Mouse (Mus musculus): Measurements from ENCODE around the gene Tubgcp6. TPM values are rescaled to one million over a fixed set of nuclear protein-coding genes. Genes with fewer than 3 reads are reported as not detected.
A peak's percentile ranks its signal among the peaks of the same experiment; 100 is the strongest.

Tubgcp6 gene
- total RNA-seq (2021): 10 to 100 TPM; 29.6 to 30.6 TPM

- intact Hi-C loops (cut with DNase I): loop anchor here (2.0 to 5.0 kb wide), 2 partner anchors 44 to 74 kb away; partner anchors contain the start of gene Dennd6b
Observed at GRCm38 (mm10) chr15:89122649-89123366, at the start of gene Tubgcp6. TSS of gene Tubgcp6 (minus strand) at chr15:89123112.

GRCm38 (mm10) chr15:89172276-89172935 is 49.5 kb upstream of the Tubgcp6 start:
- DNase-seq (ENCODE audit: low spot score in 2 of 2): no peak
- intact Hi-C loops (cut with DNase I): no loop called here

More at GRCm38 (mm10) chr15:89122649-89123366, at the start of gene Tubgcp6:
- peak; percentile 96 for DNase-seq (ENCODE audit: low spot score in 2 of 2)

GRCm38 (mm10) chr15:89171526-89172051 is 48.7 kb upstream of the Tubgcp6 start:
- intact Hi-C loops (cut with DNase I): no loop called here
- DNase-seq (ENCODE audit: low spot score in 2 of 2): no peak

GRCm38 (mm10) chr15:89170102-89170501 is 47.2 kb upstream of the Tubgcp6 start:
- intact Hi-C loops (cut with DNase I): no loop called here
- DNase-seq (ENCODE audit: low spot score in 2 of 2): no peak

GRCm38 (mm10) chr15:89169431-89169830 is 46.5 kb upstream of the Tubgcp6 start:
- intact Hi-C loops (cut with DNase I): loop anchor here (5.0 kb wide), 1 partner anchor 47 kb away; the partner anchor contains the start of gene Tubgcp6
- DNase-seq (ENCODE audit: low spot score in 2 of 2): peak; percentile 80 to 83

GRCm38 (mm10) chr15:89168922-89169321 is 46.0 kb upstream of the Tubgcp6 start:
- intact Hi-C loops (cut with DNase I): loop anchor here (5.0 kb wide), 1 partner anchor 47 kb away; the partner anchor contains the start of gene Tubgcp6
- DNase-seq (ENCODE audit: low spot score in 2 of 2): no peak

GRCm38 (mm10) chr15:89165478-89165877 is 42.6 kb upstream of the Tubgcp6 start:
- intact Hi-C loops (cut with DNase I): loop anchor here (5.0 kb wide), 1 partner anchor 43 kb away; the partner anchor contains the start of gene Tubgcp6
- DNase-seq (ENCODE audit: low spot score in 2 of 2): no peak

GRCm38 (mm10) chr15:89161397-89161796 is 38.5 kb upstream of the Tubgcp6 start:
- intact Hi-C loops (cut with DNase I): no loop called here

GRCm38 (mm10) chr15:89158516-89158915 is 35.6 kb upstream of the Tubgcp6 start:
- intact Hi-C loops (cut with DNase I): no loop called here
- no peak for DNase-seq (ENCODE audit: low spot score in 2 of 2)

More at GRCm38 (mm10) chr15:89161397-89161796, 38.5 kb upstream of the Tubgcp6 start:
- no peak for DNase-seq (ENCODE audit: low spot score in 2 of 2)

- peak in 1 of 2 experiments; percentile 47 for DNase-seq (ENCODE audit: low spot score in 2 of 2)
- intact Hi-C loops (cut with DNase I): no loop called here
Observed at GRCm38 (mm10) chr15:89157954-89158353, 35.0 kb upstream of the Tubgcp6 start.

GRCm38 (mm10) chr15:89152312-89152711 is 29.4 kb upstream of the Tubgcp6 start:
- intact Hi-C loops (cut with DNase I): no loop called here
- no peak for DNase-seq (ENCODE audit: low spot score in 2 of 2)

GRCm38 (mm10) chr15:89150041-89150390 is 27.1 kb upstream of the Tubgcp6 start:
- intact Hi-C loops (cut with DNase I): no loop called here
- no peak for DNase-seq (ENCODE audit: low spot score in 2 of 2)

GRCm38 (mm10) chr15:89149271-89150040 is 26.5 kb upstream of the Tubgcp6 start, which contains the start of gene Mapk11:
TSS of gene Mapk11 (minus strand) at chr15:89149628.
- intact Hi-C loops (cut with DNase I): no loop called here
- DNase-seq (ENCODE audit: low spot score in 2 of 2): peak in 1 of 2 experiments; percentile 65

- intact Hi-C loops (cut with DNase I): no loop called here
- peak in 1 of 2 experiments; percentile 49 for DNase-seq (ENCODE audit: low spot score in 2 of 2)
Observed at GRCm38 (mm10) chr15:89148496-89149270, 25.8 kb upstream of the Tubgcp6 start.

GRCm38 (mm10) chr15:89147895-89148294 is 25.0 kb upstream of the Tubgcp6 start:
- intact Hi-C loops (cut with DNase I): no loop called here
- no peak for DNase-seq (ENCODE audit: low spot score in 2 of 2)

- DNase-seq (ENCODE audit: low spot score in 2 of 2): no peak
- intact Hi-C loops (cut with DNase I): no loop called here
Observed at GRCm38 (mm10) chr15:89147456-89147855, 24.5 kb upstream of the Tubgcp6 start.

GRCm38 (mm10) chr15:89147024-89147423 is 24.1 kb upstream of the Tubgcp6 start:
- intact Hi-C loops (cut with DNase I): no loop called here
- peak in 1 of 2 experiments; percentile 73 for DNase-seq (ENCODE audit: low spot score in 2 of 2)

- intact Hi-C loops (cut with DNase I): no loop called here
- peak; percentile 75 to 84 for DNase-seq (ENCODE audit: low spot score in 2 of 2)
Observed at GRCm38 (mm10) chr15:89146537-89146936, 23.6 kb upstream of the Tubgcp6 start.

GRCm38 (mm10) chr15:89145813-89146350 is 23.0 kb upstream of the Tubgcp6 start:
- no peak for DNase-seq (ENCODE audit: low spot score in 2 of 2)
- intact Hi-C loops (cut with DNase I): no loop called here

Measured in left cerebral cortex, postnatal 36 days (tissue).